Mouse (Mus musculus): Measurements from ENCODE around the gene Fgfr2. TPM values are rescaled to one million over a fixed set of nuclear protein-coding genes. Genes with fewer than 3 reads are reported as not detected.

Gene Fgfr2
- polyA plus RNA-seq, 1 experiment = 3.0 TPM

DNA sequence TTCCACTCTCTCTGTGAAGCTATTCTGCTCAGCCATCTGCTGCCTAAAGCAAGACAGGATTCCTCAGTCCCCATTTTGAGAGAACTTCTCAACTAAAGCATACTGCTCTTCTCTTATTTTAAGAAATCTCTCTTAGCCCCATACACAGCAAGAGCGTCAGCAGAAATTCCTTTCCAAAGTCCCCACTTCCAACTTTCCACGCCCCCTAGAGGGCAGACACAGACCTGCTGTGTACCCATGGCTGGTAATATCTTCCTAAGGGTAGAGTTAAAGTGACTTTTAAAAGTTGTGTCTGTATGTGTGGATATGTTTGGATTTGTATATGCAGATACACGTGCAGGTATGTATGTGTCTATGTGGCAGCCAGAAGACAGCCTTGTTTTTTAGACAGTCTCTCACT is 2944.2 kb downstream of the Fgfr2 start:
- no peak overlapping the region for H3K4me3 ChIP-seq (ENCODE audit: control insufficient read depth, low read depth, low read length)
- H3K36me3 ChIP-seq (ENCODE audit: control insufficient read depth, insufficient read depth, low read length) = no peaks in the 10 kb centered on the region
- H3K4me1 ChIP-seq (ENCODE audit: control insufficient read depth, insufficient read depth, low read length) = no peaks in the 10 kb centered on the region; the same call in 1 of the 2 replicates
- H3K27ac ChIP-seq (ENCODE audit: control insufficient read depth, insufficient read depth, low read depth, low read length) = no peak overlapping the region
- TF ChIP-seq POLR2A (IDR thresholded peaks at IDR 0.05; ENCODE audit: control insufficient read depth, low read depth, low read length) = no peak
- TF ChIP-seq CTCF (IDR thresholded peaks at IDR 0.05; ENCODE audit: control insufficient read depth, insufficient read depth, insufficient replicate concordance, low read depth, low read length) = no peak
- no peaks in the 10 kb centered on the region for H3K27me3 ChIP-seq (ENCODE audit: control insufficient read depth, insufficient read depth, low read length)

DNA sequence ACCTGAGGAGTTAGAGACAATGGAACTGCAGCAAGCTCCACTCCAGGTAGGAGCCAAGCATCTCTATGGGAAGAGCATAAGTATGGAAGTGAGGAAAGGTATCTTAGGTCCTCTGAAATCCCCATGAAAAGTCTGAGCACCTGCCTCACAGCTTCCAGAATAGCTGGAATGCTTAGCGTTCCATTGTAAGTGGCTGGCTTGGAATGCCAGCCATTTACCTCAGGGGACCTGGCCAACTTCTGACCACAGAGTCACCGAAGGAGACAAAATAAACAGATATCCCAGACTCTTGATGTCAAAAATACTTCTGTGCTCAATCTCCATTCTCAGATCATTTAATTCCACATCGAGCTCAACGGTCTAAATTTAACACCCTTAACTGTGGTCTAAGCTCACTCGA is 2946.1 kb downstream of the Fgfr2 start:
- Histone ChIP-seq H3K4me3 (ENCODE audit: control insufficient read depth, low read depth, low read length) (no peak overlapping the region), H3K4me1 (ENCODE audit: control insufficient read depth, insufficient read depth, low read length) (no peaks in the 10 kb centered on the region), H3K27ac (ENCODE audit: control insufficient read depth, insufficient read depth, low read depth, low read length) (no peak overlapping the region), H3K27me3 (ENCODE audit: control insufficient read depth, insufficient read depth, low read length) (no peaks in the 10 kb centered on the region), H3K36me3 (ENCODE audit: control insufficient read depth, insufficient read depth, low read length) (no peaks in the 10 kb centered on the region)
- TF ChIP-seq CTCF (IDR thresholded peaks at IDR 0.05; ENCODE audit: control insufficient read depth, insufficient read depth, insufficient replicate concordance, low read depth, low read length) (no peak), POLR2A (IDR thresholded peaks at IDR 0.05; ENCODE audit: control insufficient read depth, low read depth, low read length) (no peak)

GRCm38 (mm10) chr7:130174525-130174924 is 2948.6 kb downstream of the Fgfr2 start:
- Histone ChIP-seq H3K4me1 (ENCODE audit: control insufficient read depth, insufficient read depth, low read length) (no peaks in the 10 kb centered on the region), H3K27me3 (ENCODE audit: control insufficient read depth, insufficient read depth, low read length) (no peaks in the 10 kb centered on the region), H3K27ac (ENCODE audit: control insufficient read depth, insufficient read depth, low read depth, low read length) (no peak overlapping the region; the same call in 1 of the 2 replicates), H3K4me3 (ENCODE audit: control insufficient read depth, low read depth, low read length) (no peak overlapping the region), H3K36me3 (ENCODE audit: control insufficient read depth, insufficient read depth, low read length) (no peaks in the 10 kb centered on the region)
- no peak for TF ChIP-seq CTCF (IDR thresholded peaks at IDR 0.05; ENCODE audit: control insufficient read depth, insufficient read depth, insufficient replicate concordance, low read depth, low read length)
- TF ChIP-seq POLR2A (IDR thresholded peaks at IDR 0.05; ENCODE audit: control insufficient read depth, low read depth, low read length) = no peak

GRCm38 (mm10) chr7:130173914-130174313 is 2949.2 kb downstream of the Fgfr2 start:
- TF ChIP-seq POLR2A (IDR thresholded peaks at IDR 0.05; ENCODE audit: control insufficient read depth, low read depth, low read length) (no peak), CTCF (IDR thresholded peaks at IDR 0.05; ENCODE audit: control insufficient read depth, insufficient read depth, insufficient replicate concordance, low read depth, low read length) (no peak)
- Histone ChIP-seq H3K4me1 (ENCODE audit: control insufficient read depth, insufficient read depth, low read length) (no peaks in the 10 kb centered on the region), H3K36me3 (ENCODE audit: control insufficient read depth, insufficient read depth, low read length) (no peaks in the 10 kb centered on the region), H3K27ac (ENCODE audit: control insufficient read depth, insufficient read depth, low read depth, low read length) (no peak overlapping the region), H3K4me3 (ENCODE audit: control insufficient read depth, low read depth, low read length) (no peak overlapping the region), H3K27me3 (ENCODE audit: control insufficient read depth, insufficient read depth, low read length) (no peaks in the 10 kb centered on the region)

DNA sequence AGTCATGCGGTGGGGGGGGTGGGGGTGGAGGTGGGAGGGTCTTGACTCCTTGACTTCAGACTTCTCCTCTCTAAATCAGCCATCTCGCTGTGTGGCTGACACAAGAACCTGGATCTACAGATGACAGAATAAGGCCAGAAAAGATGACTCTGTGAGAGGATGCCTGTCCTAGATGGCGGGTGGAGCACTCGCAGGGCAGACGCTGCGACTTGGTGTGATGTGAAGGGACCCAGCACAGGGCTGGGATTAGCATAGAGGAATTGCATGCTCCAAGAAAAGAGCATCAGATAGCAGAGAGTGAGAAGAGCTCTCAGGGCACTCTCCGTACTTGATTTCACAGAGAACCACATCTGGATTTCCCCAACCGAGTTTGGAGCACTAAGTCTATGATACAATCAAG is 2953.0 kb downstream of the Fgfr2 start:
- Histone ChIP-seq H3K27ac (ENCODE audit: control insufficient read depth, insufficient read depth, low read depth, low read length) (no peak overlapping the region), H3K4me1 (ENCODE audit: control insufficient read depth, insufficient read depth, low read length) (no peaks in the 10 kb centered on the region), H3K36me3 (ENCODE audit: control insufficient read depth, insufficient read depth, low read length) (no peaks in the 10 kb centered on the region), H3K27me3 (ENCODE audit: control insufficient read depth, insufficient read depth, low read length) (no peaks in the 10 kb centered on the region), H3K4me3 (ENCODE audit: control insufficient read depth, low read depth, low read length) (no peak overlapping the region)
- no peak for TF ChIP-seq CTCF (IDR thresholded peaks at IDR 0.05; ENCODE audit: control insufficient read depth, insufficient read depth, insufficient replicate concordance, low read depth, low read length)
- no peak for TF ChIP-seq POLR2A (IDR thresholded peaks at IDR 0.05; ENCODE audit: control insufficient read depth, low read depth, low read length)

DNA sequence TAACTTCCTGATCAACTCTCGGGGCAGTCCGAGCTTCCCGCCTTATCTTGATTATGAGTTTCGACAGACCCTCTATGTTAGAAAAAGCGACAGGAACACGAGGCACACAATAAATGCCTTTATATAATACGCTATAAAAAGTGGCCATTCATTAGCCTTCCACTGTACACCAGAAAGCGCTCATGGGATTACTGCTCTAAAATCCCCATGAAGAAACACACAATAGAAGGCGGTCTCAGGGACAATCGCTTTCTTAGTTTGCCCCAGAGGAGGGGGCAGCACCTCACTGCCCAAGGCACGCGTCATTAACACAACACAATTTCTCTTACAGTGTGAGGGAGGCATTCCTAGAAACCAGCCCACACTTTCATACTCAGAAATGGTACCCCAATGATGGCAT is 2954.9 kb downstream of the Fgfr2 start:
- no peak overlapping the region for H3K4me3 ChIP-seq (ENCODE audit: control insufficient read depth, low read depth, low read length)
- H3K27me3 ChIP-seq (ENCODE audit: control insufficient read depth, insufficient read depth, low read length) = no peaks in the 10 kb centered on the region
- no peaks in the 10 kb centered on the region for H3K4me1 ChIP-seq (ENCODE audit: control insufficient read depth, insufficient read depth, low read length)
- TF ChIP-seq CTCF (IDR thresholded peaks at IDR 0.05; ENCODE audit: control insufficient read depth, insufficient read depth, insufficient replicate concordance, low read depth, low read length) (no peak), POLR2A (IDR thresholded peaks at IDR 0.05; ENCODE audit: control insufficient read depth, low read depth, low read length) (no peak)
- H3K36me3 ChIP-seq (ENCODE audit: control insufficient read depth, insufficient read depth, low read length) = no peaks in the 10 kb centered on the region
- no peak overlapping the region for H3K27ac ChIP-seq (ENCODE audit: control insufficient read depth, insufficient read depth, low read depth, low read length)

DNA sequence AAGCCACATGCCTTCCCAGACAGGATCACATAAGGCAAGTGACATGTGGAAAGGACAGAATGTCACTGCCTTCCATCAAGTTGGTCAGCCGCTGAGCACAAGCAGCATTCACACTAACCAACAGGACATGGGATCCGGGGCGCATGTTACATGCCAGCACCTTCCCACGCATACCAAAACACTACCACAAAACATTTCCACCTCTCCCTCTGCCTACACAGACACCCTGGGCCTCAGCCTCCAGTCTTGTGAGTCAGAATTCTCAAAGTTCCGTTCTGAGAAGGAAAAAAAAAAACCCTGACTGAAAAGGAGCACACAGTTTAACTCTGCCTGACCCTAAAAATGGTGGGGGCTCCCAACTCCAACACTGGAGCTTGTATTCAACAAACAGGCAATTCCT is 2955.9 kb downstream of the Fgfr2 start:
- Histone ChIP-seq H3K27me3 (ENCODE audit: control insufficient read depth, insufficient read depth, low read length) (no peaks in the 10 kb centered on the region), H3K4me3 (ENCODE audit: control insufficient read depth, low read depth, low read length) (no peak overlapping the region), H3K4me1 (ENCODE audit: control insufficient read depth, insufficient read depth, low read length) (no peaks in the 10 kb centered on the region), H3K36me3 (ENCODE audit: control insufficient read depth, insufficient read depth, low read length) (no peaks in the 10 kb centered on the region), H3K27ac (ENCODE audit: control insufficient read depth, insufficient read depth, low read depth, low read length) (no peak overlapping the region)
- TF ChIP-seq POLR2A (IDR thresholded peaks at IDR 0.05; ENCODE audit: control insufficient read depth, low read depth, low read length) (no peak), CTCF (IDR thresholded peaks at IDR 0.05; ENCODE audit: control insufficient read depth, insufficient read depth, insufficient replicate concordance, low read depth, low read length) (no peak)

GRCm38 (mm10) chr7:130166190-130166589 is 2957.0 kb downstream of the Fgfr2 start:
- Histone ChIP-seq H3K4me3 (ENCODE audit: control insufficient read depth, low read depth, low read length) (no peak overlapping the region), H3K36me3 (ENCODE audit: control insufficient read depth, insufficient read depth, low read length) (no peaks in the 10 kb centered on the region), H3K4me1 (ENCODE audit: control insufficient read depth, insufficient read depth, low read length) (no peaks in the 10 kb centered on the region), H3K27ac (ENCODE audit: control insufficient read depth, insufficient read depth, low read depth, low read length) (no peak overlapping the region), H3K27me3 (ENCODE audit: control insufficient read depth, insufficient read depth, low read length) (no peaks in the 10 kb centered on the region)
- TF ChIP-seq CTCF (IDR thresholded peaks at IDR 0.05; ENCODE audit: control insufficient read depth, insufficient read depth, insufficient replicate concordance, low read depth, low read length) = no peak
- TF ChIP-seq POLR2A (IDR thresholded peaks at IDR 0.05; ENCODE audit: control insufficient read depth, low read depth, low read length) = no peak
